Mouse (Mus musculus): ENCODE results near the gene Cox8b. TPM values are rescaled to one million over a fixed set of nuclear protein-coding genes. Genes with fewer than 3 reads are reported as not detected.

Gene Cox8b
- polyA plus RNA-seq, 1 experiment: 188 TPM

DNA sequence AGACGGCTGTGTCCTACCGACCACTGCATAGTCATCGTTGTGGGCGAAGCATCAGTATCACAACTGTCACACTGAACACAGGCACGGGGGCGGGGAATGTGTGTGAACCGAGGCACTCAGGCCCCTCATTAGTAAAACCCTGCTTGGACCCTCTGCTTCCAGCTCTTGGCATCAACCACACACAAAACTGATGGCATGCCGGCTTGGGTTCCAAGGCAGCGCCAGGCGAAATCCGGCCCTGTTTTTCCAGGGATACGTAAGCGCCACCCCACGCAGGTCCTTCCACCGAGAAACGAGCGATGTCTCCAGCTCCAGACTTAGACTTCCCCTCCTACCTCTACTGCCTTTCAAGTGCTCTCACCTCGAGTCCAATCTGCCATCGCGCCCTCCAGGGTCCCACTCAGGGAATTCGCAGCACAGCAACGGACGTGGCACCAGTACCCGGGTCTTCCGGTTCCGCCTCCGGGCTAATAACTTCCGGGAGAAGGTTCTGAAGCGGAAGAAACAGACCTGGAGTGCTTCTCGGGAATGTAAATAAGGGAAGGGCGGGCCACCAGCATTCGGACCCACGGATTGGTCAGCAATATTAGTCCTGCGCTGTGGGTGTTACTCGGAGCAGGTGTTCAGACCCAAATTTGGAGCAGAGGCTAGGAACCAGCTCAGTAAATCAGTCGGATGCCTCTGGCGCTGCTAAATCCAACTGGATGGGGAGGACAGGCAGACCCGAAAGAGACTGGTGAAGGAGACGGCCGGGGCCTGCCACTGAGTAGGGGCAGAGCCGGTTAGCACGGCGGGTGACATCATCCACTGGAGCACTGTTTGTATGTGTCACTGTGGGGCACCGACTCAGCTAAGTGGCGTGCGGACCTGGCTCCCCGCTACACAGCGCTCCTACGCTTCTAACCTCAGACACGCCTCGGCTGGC lies 44.1 kb downstream of the Cox8b start, which contains the start of gene Gm45785:
Gene Gm45785, minus strand, starts transcription at position 472 of the 925 bp plus-strand sequence.
- WGBS: under 1% methylated on average over 51 of the region's 51 CpGs

DNA sequence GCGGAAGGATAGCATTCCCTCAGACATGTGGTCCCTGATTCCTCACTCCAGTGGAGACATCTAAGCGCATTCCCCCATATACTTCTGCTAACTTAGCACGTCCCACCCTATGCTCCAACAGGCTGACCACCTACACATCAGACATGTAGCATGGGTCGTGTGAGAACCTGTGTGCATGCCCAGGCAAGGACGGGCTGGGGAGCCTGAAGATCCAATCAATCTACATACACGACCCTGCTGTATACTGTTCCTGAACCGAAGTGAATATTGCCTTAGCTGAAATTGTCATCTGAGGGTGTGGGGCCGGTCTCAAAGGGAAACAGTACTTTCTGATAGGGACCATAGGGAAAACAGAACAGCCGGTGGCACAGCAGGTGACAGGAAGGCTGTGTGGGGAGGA lies 45.1 kb downstream of the Cox8b start:
- Histone ChIP-seq H3K4me1 (ENCODE audit: control insufficient read depth, insufficient read depth, low read length) (peaks cover 11% of the 10 kb centered on the region; the same call in 1 of the 2 replicates), H3K27me3 (replicated peaks; ENCODE audit: control insufficient read depth, insufficient read depth, low read length) (no peaks in the 10 kb centered on the region), H3K27ac (ENCODE audit: insufficient read depth, low read depth, low read length) (no peak overlapping the region), H3K36me3 (ENCODE audit: control insufficient read depth, insufficient read depth, low read length) (no peaks in the 10 kb centered on the region), H3K4me3 (ENCODE audit: insufficient read depth, low read depth, low read length) (peak overlapping the region; percentile 89)
- TF ChIP-seq POLR2A (IDR thresholded peaks at IDR 0.05; ENCODE audit: low read depth, low read length) (no peak), CTCF (conservative IDR thresholded peaks at IDR 0.05; ENCODE audit: insufficient read depth, insufficient read length, low read depth, low read length) (no peak)
- no peak for DNase-seq
- 64% methylated on average over 9 of the region's 9 CpGs for WGBS

More for the DNA sequence above, 44.1 kb downstream of the Cox8b start, which contains the start of gene Gm45785:
- no peak for TF ChIP-seq CTCF (conservative IDR thresholded peaks at IDR 0.05; ENCODE audit: insufficient read depth, insufficient read length, low read depth, low read length)
- no peak for TF ChIP-seq POLR2A (IDR thresholded peaks at IDR 0.05; ENCODE audit: low read depth, low read length)
- Histone ChIP-seq H3K27ac (ENCODE audit: insufficient read depth, low read depth, low read length) (peak within 1 kb of the TSS; percentile 81), H3K36me3 (ENCODE audit: control insufficient read depth, insufficient read depth, low read length) (no peaks in the 10 kb centered on the region), H3K4me1 (ENCODE audit: control insufficient read depth, insufficient read depth, low read length) (peaks cover 11% of the 10 kb centered on the region; the same call in 1 of the 2 replicates), H3K4me3 (ENCODE audit: insufficient read depth, low read depth, low read length) (peak within 1 kb of the TSS; percentile 89), H3K27me3 (replicated peaks; ENCODE audit: control insufficient read depth, insufficient read depth, low read length) (no peaks in the 10 kb centered on the region)
- peak; percentile 96 for DNase-seq

DNA sequence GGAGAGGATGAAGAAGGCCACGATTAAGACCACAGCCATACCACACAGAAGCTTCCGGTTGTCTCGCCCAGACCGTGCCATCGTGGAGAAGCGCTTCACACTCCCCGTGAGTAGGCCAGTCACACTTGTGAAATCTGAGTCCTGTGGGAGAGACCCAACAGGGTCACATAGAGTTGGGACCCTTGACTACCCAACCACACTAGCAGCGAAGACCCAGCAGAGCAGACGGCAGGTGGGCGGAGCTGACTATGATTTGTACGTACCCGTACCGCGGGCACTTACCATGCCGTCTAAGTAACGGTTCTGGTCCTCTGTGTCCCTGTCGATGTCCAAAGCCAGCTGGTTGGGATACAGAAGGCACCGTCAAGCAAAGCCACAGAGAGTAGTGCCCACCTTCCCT lies 45.8 kb downstream of the Cox8b start:
- Histone ChIP-seq H3K4me1 (ENCODE audit: control insufficient read depth, insufficient read depth, low read length) (peaks cover 11% of the 10 kb centered on the region; the same call in 1 of the 2 replicates), H3K36me3 (ENCODE audit: control insufficient read depth, insufficient read depth, low read length) (no peaks in the 10 kb centered on the region), H3K27me3 (replicated peaks; ENCODE audit: control insufficient read depth, insufficient read depth, low read length) (no peaks in the 10 kb centered on the region), H3K4me3 (ENCODE audit: insufficient read depth, low read depth, low read length) (no peak overlapping the region), H3K27ac (ENCODE audit: insufficient read depth, low read depth, low read length) (no peak overlapping the region)
- 81% methylated on average over 18 of the region's 18 CpGs for WGBS
- no peak for DNase-seq
- TF ChIP-seq CTCF (conservative IDR thresholded peaks at IDR 0.05; ENCODE audit: insufficient read depth, insufficient read length, low read depth, low read length) (no peak), POLR2A (IDR thresholded peaks at IDR 0.05; ENCODE audit: low read depth, low read length) (no peak)

DNA sequence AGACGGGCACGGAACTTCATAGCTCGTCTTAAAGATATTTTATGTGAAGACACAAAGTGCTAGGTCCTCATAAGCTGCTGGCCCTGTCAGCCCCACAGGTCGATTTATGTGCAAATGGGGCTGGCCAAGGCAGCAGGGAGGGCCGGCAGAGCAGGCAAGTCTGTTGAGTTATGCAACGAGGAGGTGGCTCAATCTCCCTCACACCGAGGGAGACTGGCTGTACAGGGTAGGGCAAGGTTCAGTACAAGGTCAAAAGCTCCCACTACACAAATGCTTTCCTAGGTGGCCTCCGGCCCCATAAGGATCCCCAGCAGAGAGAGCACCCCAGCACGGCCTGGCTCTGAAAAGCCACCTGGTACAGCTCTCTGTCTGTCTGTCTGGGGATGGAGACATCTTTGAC lies 46.9 kb downstream of the Cox8b start:
- Histone ChIP-seq H3K27me3 (replicated peaks; ENCODE audit: control insufficient read depth, insufficient read depth, low read length) (no peaks in the 10 kb centered on the region), H3K27ac (ENCODE audit: insufficient read depth, low read depth, low read length) (peak overlapping the region; percentile 5; the same call in 1 of the 2 replicates), H3K4me3 (ENCODE audit: insufficient read depth, low read depth, low read length) (no peak overlapping the region), H3K36me3 (ENCODE audit: control insufficient read depth, insufficient read depth, low read length) (no peaks in the 10 kb centered on the region), H3K4me1 (ENCODE audit: control insufficient read depth, insufficient read depth, low read length) (peaks cover 11% of the 10 kb centered on the region; the same call in 1 of the 2 replicates)
- 50% methylated on average over 9 of the region's 9 CpGs for WGBS
- DNase-seq: peak; percentile 80
- no peak for TF ChIP-seq CTCF (conservative IDR thresholded peaks at IDR 0.05; ENCODE audit: insufficient read depth, insufficient read length, low read depth, low read length)
- no peak for TF ChIP-seq POLR2A (IDR thresholded peaks at IDR 0.05; ENCODE audit: low read depth, low read length)

DNA sequence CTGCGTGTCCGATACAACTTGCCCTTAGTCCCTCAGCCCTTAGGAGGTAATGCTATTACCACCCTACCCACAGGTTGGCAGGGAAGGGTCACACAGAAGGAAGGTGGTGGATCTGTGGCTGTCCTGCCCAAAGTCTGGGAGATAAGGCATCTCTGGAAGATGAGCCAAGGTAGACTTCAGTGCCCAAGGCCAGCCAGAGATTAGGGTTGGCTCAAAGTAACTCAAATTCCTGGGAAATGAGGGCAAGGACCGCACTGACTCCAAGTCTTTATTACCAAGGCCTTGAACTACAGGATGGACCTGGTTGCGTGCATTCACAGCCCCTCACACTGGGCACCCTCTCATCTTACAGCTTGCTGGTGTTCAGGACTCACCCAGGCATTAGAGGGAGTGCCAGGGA lies 48.3 kb downstream of the Cox8b start:
- 90% methylated on average over 4 of the region's 4 CpGs for WGBS

More for the DNA sequence above, 48.3 kb downstream of the Cox8b start:
- no peak for DNase-seq
- no peak overlapping the region for H3K27ac ChIP-seq (ENCODE audit: insufficient read depth, low read depth, low read length)
- H3K36me3 ChIP-seq (ENCODE audit: control insufficient read depth, insufficient read depth, low read length): no peaks in the 10 kb centered on the region
- no peak overlapping the region for H3K4me3 ChIP-seq (ENCODE audit: insufficient read depth, low read depth, low read length)
- TF ChIP-seq CTCF (conservative IDR thresholded peaks at IDR 0.05; ENCODE audit: insufficient read depth, insufficient read length, low read depth, low read length): no peak
- TF ChIP-seq POLR2A (IDR thresholded peaks at IDR 0.05; ENCODE audit: low read depth, low read length): no peak
- H3K4me1 ChIP-seq (ENCODE audit: control insufficient read depth, insufficient read depth, low read length): peaks cover 5% of the 10 kb centered on the region; the same call in 1 of the 2 replicates
- H3K27me3 ChIP-seq (replicated peaks; ENCODE audit: control insufficient read depth, insufficient read depth, low read length): no peaks in the 10 kb centered on the region

Other genes with a start within 250 kb of the Cox8b start
- gene Olfr539, start 240.5 kb downstream of the Cox8b start, polyA plus RNA-seq (2012; rRNA removed): not detected in 2 replicates
- gene Olfr45, start 218.5 kb downstream of the Cox8b start, polyA plus RNA-seq (2012; rRNA removed): not detected in 2 replicates
- not detected in 2 replicates for gene Olfr541, start 203.2 kb downstream of the Cox8b start, polyA plus RNA-seq (2012; rRNA removed)
- gene Cyp2e1, start 136.7 kb downstream of the Cox8b start, polyA plus RNA-seq (2012; rRNA removed): 78.0 and 92.8 TPM in 2 replicates
- 0.05 and 0.10 TPM in 2 replicates for gene Syce1, start 112.6 kb downstream of the Cox8b start, polyA plus RNA-seq (2012; rRNA removed)
- 0.33 and 1.0 TPM in 2 replicates for gene Zfp941, start 78.3 kb downstream of the Cox8b start, polyA plus RNA-seq (2012; rRNA removed)
- gene Urah, start 65.4 kb downstream of the Cox8b start, polyA plus RNA-seq (2012; rRNA removed): 7.4 and 9.3 TPM in 2 replicates
- gene Scgb1c1, start 54.9 kb downstream of the Cox8b start, polyA plus RNA-seq (2012; rRNA removed): 20.6 and 20.8 TPM in 2 replicates
- gene Odf3, start 52.6 kb downstream of the Cox8b start, polyA plus RNA-seq (2012; rRNA removed): 0.06 and 0.27 TPM in 2 replicates
- not detected in 2 replicates for gene Gm45785, start 44.1 kb downstream of the Cox8b start, polyA plus RNA-seq (2012; rRNA removed)
- gene Ric8a, start 43.5 kb downstream of the Cox8b start, polyA plus RNA-seq (2012; rRNA removed): 53.1 and 63.8 TPM in 2 replicates
- 25.4 and 26.3 TPM in 2 replicates for gene Bet1l, start 42.9 kb downstream of the Cox8b start, polyA plus RNA-seq (2012; rRNA removed)
- gene Psmd13, start 18.5 kb downstream of the Cox8b start, polyA plus RNA-seq (2012; rRNA removed): 66.8 and 75.2 TPM in 2 replicates
- 155 and 168 TPM in 2 replicates for gene Sirt3, start 18.1 kb downstream of the Cox8b start, polyA plus RNA-seq (2012; rRNA removed)
- gene Nlrp6, start 20.5 kb upstream of the Cox8b start, polyA plus RNA-seq (2012; rRNA removed): 56.6 and 70.7 TPM in 2 replicates
- 58.0 and 71.2 TPM in 2 replicates for gene Pgghg, start 40.9 kb upstream of the Cox8b start, polyA plus RNA-seq (2012; rRNA removed)
- gene Ifitm5, start 49.8 kb upstream of the Cox8b start, polyA plus RNA-seq (2012; rRNA removed): 0.87 and 1.4 TPM in 2 replicates
- gene Gm45717, start 55.5 kb upstream of the Cox8b start, polyA plus RNA-seq (2012; rRNA removed): 0.27 TPM in 1 of 2 replicates, not detected in the other
- gene Ifitm2, start 55.5 kb upstream of the Cox8b start, polyA plus RNA-seq (2012; rRNA removed): 642 and 737 TPM in 2 replicates
- 125 and 135 TPM in 2 replicates for gene Ifitm1, start 66.8 kb upstream of the Cox8b start, polyA plus RNA-seq (2012; rRNA removed)
- gene Ifitm3, start 110.3 kb upstream of the Cox8b start, polyA plus RNA-seq (2012; rRNA removed): 259 and 313 TPM in 2 replicates
- gene Ifitm6, start 117.5 kb upstream of the Cox8b start, polyA plus RNA-seq (2012; rRNA removed): 1.6 and 2.3 TPM in 2 replicates
- not detected in 2 replicates for gene Gm17387, start 128.7 kb upstream of the Cox8b start, polyA plus RNA-seq (2012; rRNA removed)
- 0.16 and 0.44 TPM in 2 replicates for gene B4galnt4, start 160.7 kb upstream of the Cox8b start, polyA plus RNA-seq (2012; rRNA removed)
- 17.0 and 19.8 TPM in 2 replicates for gene Pkp3, start 177.8 kb upstream of the Cox8b start, polyA plus RNA-seq (2012; rRNA removed)
- gene Sigirr, start 200.1 kb upstream of the Cox8b start, polyA plus RNA-seq (2012; rRNA removed): 102 and 110 TPM in 2 replicates
- 5.4 and 7.3 TPM in 2 replicates for gene Ano9, start 217.4 kb upstream of the Cox8b start, polyA plus RNA-seq (2012; rRNA removed)
- gene Ptdss2, start 221.9 kb upstream of the Cox8b start, polyA plus RNA-seq (2012; rRNA removed): 65.1 and 71.5 TPM in 2 replicates

All from kidney, adult 2 months (tissue).